Mouse (Mus musculus) kidney, postnatal 0 days (tissue): ENCODE measurements at regions not wholly inside any gene's neighbourhood (a gene's known extent, or its start where the extent isn't known, plus 50 kb on each side); places are given as distances from the start of the nearest gene placed in this dataset.

ENCODE experiments used
- ATAC-seq: fragments of 200-750 bp; cut with Nextera tagmentation; replicated peaks from 2 replicates; pipeline ENCODE4 v1.8.0; 2017; ENCODE audit warnings: low read depth, moderate number of reproducible peaks, moderate TSS enrichment, moderate library complexity; ENCODE audit not compliant: low FRiP score
- DNase-seq: peaks from one replicate; pipeline ENCODE4 v3.0.0-alpha.2; 2016; ENCODE audit warnings: low spot score
- H3K27ac ChIP-seq: fragments of 300-500 bp; sonication (generic); 2 replicates; pipeline ENCODE4 v1.5.1; 2014; ENCODE audit warnings: mild to moderate bottlenecking
- H3K27me3 ChIP-seq: fragments of 300-500 bp; sonication (generic); 2 replicates; pipeline ENCODE4 v1.6.1; 2014; ENCODE audit warnings: low read length, mixed read lengths; ENCODE audit not compliant: insufficient read depth
- H3K36me3 ChIP-seq: fragments of 300-500 bp; sonication (generic); 2 replicates; pipeline ENCODE4 v1.6.1; 2014; ENCODE audit warnings: low read length, mixed read lengths; ENCODE audit not compliant: insufficient read depth
- H3K4me1 ChIP-seq: fragments of 300-500 bp; sonication (generic); replicated peaks from 2 replicates; pipeline ENCODE4 v1.6.1; 2014; ENCODE audit warnings: antibody characterized with exemption, low read length, mixed read lengths; ENCODE audit not compliant: insufficient read depth
- H3K4me2 ChIP-seq: fragments of 300-500 bp; sonication (generic); 2 replicates; pipeline ENCODE4 v1.6.1; 2014; ENCODE audit warnings: mild to moderate bottlenecking, low read length, moderate library complexity, mixed read lengths
- H3K4me3 ChIP-seq: fragments of 300-500 bp; sonication (generic); replicated peaks from 2 replicates; pipeline ENCODE4 v1.5.1; 2014; ENCODE audit warnings: low read depth, low read length
- H3K9ac ChIP-seq: fragments of 300-500 bp; sonication (generic); 2 replicates; pipeline ENCODE4 v1.6.1; 2014; ENCODE audit warnings: low read depth, low read length
- H3K9me3 ChIP-seq: fragments of 300-500 bp; sonication (generic); replicated peaks from 2 replicates; pipeline ENCODE4 v1.6.1; 2016; ENCODE audit warnings: low read length, inconsistent platforms, mixed read lengths
- CTCF ChIP-seq: IDR thresholded peaks from 2 replicates; pipeline ENCODE4 v1.5.1; 2016; ENCODE audit warnings: antibody characterized with exemption, low read depth, mild to moderate bottlenecking, moderate library complexity
- WGBS: fragments of 180-500 bp; shearing (Covaris S2); extraction: QIAGEN DNeasy Blood & Tissue Kit; methylation state at CpG from one replicate; pipeline ENCODE4 v1.1.7; 2014; 5-methylcytosine and 5-hydroxymethylcytosine counted together

DNA sequence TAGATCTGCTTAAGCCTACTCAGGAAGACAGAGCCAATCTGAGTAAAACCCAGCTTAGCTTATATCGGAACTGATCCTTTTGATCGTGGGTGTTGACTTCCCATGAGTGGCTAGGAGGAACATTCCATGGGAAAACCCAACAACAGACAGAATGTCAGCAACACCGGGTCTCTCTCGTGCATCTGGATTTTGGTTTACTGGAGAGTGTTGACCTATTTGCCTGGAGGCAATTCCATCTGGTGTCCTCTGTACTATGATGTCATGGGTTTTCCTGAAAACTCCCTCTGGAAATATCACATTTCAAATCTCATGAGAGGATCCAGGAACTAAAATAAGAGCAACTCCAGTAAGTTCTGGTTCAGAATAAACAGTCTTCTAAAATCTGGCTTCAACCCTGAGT is 188.5 kb downstream of the Pfkfb3 start:
- H3K36me3 ChIP-seq = no peaks in the 10 kb centered on the region
- H3K4me3 ChIP-seq = no peak overlapping the region
- no peak overlapping the region for H3K9ac ChIP-seq
- no peaks in the 10 kb centered on the region for H3K27me3 ChIP-seq
- peak; percentile 18 for DNase-seq
- H3K27ac ChIP-seq = no peak overlapping the region
- H3K4me1 ChIP-seq = no peaks in the 10 kb centered on the region
- no peak for ATAC-seq
- no peaks in the 10 kb centered on the region for H3K9me3 ChIP-seq
- no peak for TF ChIP-seq CTCF
- WGBS = 49% methylated on average over 4 of the region's 4 CpGs
- H3K4me2 ChIP-seq = no peak overlapping the region

DNA sequence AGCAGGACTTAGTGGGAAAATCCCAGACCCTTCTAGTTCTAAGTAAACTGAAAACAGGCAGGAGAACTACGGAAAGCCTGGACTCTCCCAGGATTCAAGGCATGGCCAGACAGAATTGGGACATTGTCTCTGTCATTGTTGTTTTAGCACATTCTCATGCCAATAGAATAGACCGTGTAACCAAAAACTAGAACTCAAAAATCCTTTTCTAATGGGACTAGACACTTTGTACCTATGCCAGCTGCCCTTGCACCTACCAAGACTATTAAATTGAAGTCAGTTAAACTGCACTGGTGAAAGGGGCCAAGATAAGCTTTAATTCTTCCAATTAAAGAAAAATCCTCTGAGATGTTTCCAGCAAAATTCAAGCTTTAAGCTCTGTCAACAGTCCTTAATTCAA is 189.8 kb downstream of the Pfkfb3 start:
- Histone ChIP-seq H3K27ac (no peak overlapping the region; the same call in 1 of the 2 replicates), H3K27me3 (no peaks in the 10 kb centered on the region), H3K4me2 (no peak overlapping the region), H3K9ac (no peak overlapping the region), H3K4me3 (no peak overlapping the region), H3K9me3 (no peaks in the 10 kb centered on the region), H3K36me3 (no peaks in the 10 kb centered on the region), H3K4me1 (no peaks in the 10 kb centered on the region)
- 69% methylated on average over 2 of the region's 2 CpGs for WGBS
- no peak for ATAC-seq
- DNase-seq = no peak
- TF ChIP-seq CTCF = no peak

DNA sequence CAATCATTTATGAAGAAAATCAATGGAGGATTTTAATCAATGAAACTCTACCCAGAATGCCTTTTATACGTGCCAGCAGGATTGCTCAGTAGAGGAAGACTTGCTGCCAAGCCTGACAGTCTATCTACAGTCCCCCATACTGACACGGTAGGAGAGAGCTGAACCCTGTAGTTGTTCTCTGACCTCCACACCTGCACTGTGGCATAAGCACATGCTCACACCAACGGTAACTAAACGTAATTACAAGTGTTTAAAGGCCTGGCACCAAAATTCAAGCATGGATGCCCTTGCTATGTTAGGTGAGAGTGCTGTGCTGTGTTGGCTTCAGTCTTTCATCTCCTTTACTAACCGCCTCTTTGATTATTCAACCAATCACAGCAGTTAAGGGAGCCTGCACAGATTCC is 190.8 kb downstream of the Pfkfb3 start:
- H3K27ac ChIP-seq = no peak overlapping the region
- H3K4me1 ChIP-seq = no peaks in the 10 kb centered on the region
- no peaks in the 10 kb centered on the region for H3K36me3 ChIP-seq
- no peaks in the 10 kb centered on the region for H3K9me3 ChIP-seq
- H3K27me3 ChIP-seq = no peaks in the 10 kb centered on the region
- DNase-seq (peak; percentile 28), ATAC-seq (peak; percentile 80)
- TF ChIP-seq CTCF = no peak
- no peak overlapping the region for H3K4me2 ChIP-seq
- 57% methylated on average over 5 of the region's 5 CpGs for WGBS
- no peak overlapping the region for H3K9ac ChIP-seq
- no peak overlapping the region for H3K4me3 ChIP-seq

DNA sequence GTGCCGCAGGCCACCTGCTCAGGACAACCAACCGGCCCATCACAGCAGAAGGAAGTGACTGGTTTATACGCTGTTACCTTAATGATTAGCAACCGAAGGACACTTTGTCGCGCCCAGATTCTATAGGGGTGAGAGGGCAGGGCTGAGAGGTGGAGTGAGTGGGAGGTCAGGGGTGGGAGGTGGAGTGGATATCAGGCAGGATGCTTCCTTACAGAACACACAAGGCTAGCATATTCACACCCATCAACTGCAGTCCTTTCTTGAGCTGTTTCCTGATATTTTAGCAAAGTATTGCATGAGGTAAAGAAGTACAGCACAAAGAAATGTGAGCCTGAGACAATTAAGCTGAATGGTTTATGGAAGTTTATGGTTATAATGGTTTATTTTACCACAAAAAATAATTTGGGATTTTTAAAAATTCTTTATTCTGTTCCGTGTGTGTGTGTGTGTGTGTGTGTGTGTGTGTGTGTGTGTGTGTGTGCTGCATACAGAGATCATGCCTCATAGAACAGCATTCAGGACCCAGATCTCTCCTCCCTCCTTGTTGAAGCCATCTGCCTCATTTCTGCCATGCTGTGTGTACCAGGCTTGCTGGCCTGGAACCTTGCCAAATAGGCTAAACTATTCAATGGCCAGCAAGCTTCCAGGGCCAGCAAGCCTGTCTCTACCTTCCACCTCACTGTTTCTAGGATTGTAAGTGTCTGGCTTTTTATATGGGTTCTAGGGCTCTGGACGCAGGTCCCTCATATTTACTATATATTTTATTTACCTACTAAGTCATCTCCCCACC is 190.5 kb downstream of the Prkcq start:
- no peaks in the 10 kb centered on the region for H3K9me3 ChIP-seq
- ATAC-seq = no peak
- no peaks in the 10 kb centered on the region for H3K4me1 ChIP-seq
- H3K36me3 ChIP-seq = no peaks in the 10 kb centered on the region
- no peak overlapping the region for H3K27ac ChIP-seq
- H3K4me3 ChIP-seq = no peak overlapping the region
- H3K9ac ChIP-seq = no peak overlapping the region
- H3K4me2 ChIP-seq = no peak overlapping the region
- H3K27me3 ChIP-seq = no peaks in the 10 kb centered on the region
- 69% methylated on average over 8 of the region's 8 CpGs for whole genome bisulfite sequencing
- TF ChIP-seq CTCF = no peak
- DNase-seq = no peak

DNA sequence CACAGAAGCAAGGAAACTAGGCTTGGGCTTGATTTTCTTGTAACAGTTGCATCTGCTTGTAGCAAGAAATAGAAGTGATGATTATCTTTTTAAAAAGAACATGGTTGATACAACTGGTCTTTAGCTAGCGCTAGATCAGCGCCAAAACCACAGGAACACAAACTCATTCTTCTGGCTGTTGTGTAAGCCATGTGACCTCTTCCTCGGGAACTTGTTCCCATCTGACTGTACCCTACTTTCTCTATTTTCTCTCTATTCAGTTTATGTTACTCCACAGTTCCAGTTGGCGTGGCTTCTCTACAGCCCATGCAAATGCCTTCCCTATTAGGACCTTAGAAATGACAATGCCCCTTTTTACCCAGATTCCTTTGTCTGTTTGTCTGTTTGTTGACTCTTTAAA is 187.4 kb downstream of the Prkcq start:
- DNase-seq = no peak
- no peak overlapping the region for H3K9ac ChIP-seq
- TF ChIP-seq CTCF = no peak
- no peaks in the 10 kb centered on the region for H3K4me1 ChIP-seq
- no peak for ATAC-seq
- H3K27me3 ChIP-seq = no peaks in the 10 kb centered on the region
- 91% methylated on average over 4 of the region's 4 CpGs for WGBS
- no peak overlapping the region for H3K4me3 ChIP-seq
- no peak overlapping the region for H3K4me2 ChIP-seq
- no peak overlapping the region for H3K27ac ChIP-seq
- H3K36me3 ChIP-seq = no peaks in the 10 kb centered on the region
- no peaks in the 10 kb centered on the region for H3K9me3 ChIP-seq

DNA sequence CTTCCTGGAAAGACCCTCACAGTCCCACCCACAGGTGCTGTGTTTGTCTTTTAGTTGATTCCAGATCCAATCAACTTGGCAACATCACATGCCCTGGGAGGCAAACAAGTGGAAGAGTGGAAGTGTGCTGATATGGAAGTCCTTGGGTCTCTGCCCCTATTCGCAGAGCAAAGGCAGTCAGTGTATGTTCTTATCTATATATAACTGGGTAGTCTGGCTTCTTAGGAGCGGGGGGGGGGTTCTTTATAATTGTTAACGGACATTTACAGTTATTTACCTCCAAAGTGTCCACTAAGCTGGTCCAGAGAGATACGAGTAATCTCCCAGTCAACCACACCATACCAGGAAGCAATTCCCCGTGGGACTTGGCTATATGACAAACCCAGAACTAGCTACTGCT is 184.8 kb downstream of the Prkcq start:
- H3K4me1 ChIP-seq = no peaks in the 10 kb centered on the region
- H3K36me3 ChIP-seq = no peaks in the 10 kb centered on the region
- no peak overlapping the region for H3K27ac ChIP-seq
- H3K9ac ChIP-seq = no peak overlapping the region
- H3K9me3 ChIP-seq = no peaks in the 10 kb centered on the region
- ATAC-seq (no peak), DNase-seq (no peak)
- no peak for TF ChIP-seq CTCF
- H3K27me3 ChIP-seq = no peaks in the 10 kb centered on the region
- WGBS = 73% methylated on average over 5 of the region's 5 CpGs
- H3K4me2 ChIP-seq = no peak overlapping the region
- H3K4me3 ChIP-seq = no peak overlapping the region

DNA sequence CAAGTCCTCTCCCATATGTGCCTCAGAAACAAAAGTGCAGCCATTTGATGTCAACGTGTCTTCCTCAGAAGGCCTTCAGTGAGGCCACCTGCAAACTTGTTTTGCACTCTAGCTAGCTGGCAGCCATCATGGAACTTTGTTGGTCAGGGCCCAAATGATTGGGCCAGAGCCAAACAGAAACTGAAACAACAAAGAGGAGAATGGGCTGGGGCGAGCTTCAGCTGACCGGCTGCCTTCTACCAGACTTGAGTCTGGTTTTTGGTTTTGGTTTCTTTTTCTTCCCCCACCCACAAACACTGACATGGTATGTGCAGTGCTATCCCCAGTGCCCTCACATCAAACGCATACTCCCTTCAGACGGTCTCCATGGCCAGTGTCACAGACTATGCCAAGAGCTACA is 183.7 kb downstream of the Prkcq start:
- Histone ChIP-seq H3K9ac (no peak overlapping the region), H3K4me3 (no peak overlapping the region), H3K4me2 (no peak overlapping the region), H3K27ac (no peak overlapping the region), H3K9me3 (no peaks in the 10 kb centered on the region), H3K36me3 (no peaks in the 10 kb centered on the region), H3K4me1 (no peaks in the 10 kb centered on the region), H3K27me3 (no peaks in the 10 kb centered on the region)
- 93% methylated on average over 5 of the region's 5 CpGs for WGBS
- no peak for TF ChIP-seq CTCF
- DNase-seq = no peak
- ATAC-seq = no peak
